Mouse (Mus musculus) neural tube, embryonic 12.5 days (tissue): ENCODE results near the gene Treh. TPM values are rescaled to one million over a fixed set of nuclear protein-coding genes. Genes with fewer than 3 reads are reported as not detected.

Experiments
- ATAC-seq: fragments of 200-750 bp; cut with Nextera tagmentation; 2 replicates; pipeline ENCODE4 v1.8.0; 2017; ENCODE audit warnings: low read depth, mild to moderate bottlenecking, moderate TSS enrichment, moderate library complexity; ENCODE audit not compliant: low FRiP score
- H3K27ac ChIP-seq: fragments of 300-500 bp; sonication (generic); 2 replicates; pipeline ENCODE4 v1.5.1; 2016
- H3K27me3 ChIP-seq: fragments of 300-500 bp; sonication (generic); replicated peaks from 2 replicates; pipeline ENCODE4 v1.6.1; 2016; ENCODE audit warnings: mild to moderate bottlenecking
- H3K36me3 ChIP-seq: fragments of 300-500 bp; sonication (generic); 2 replicates; pipeline ENCODE4 v1.6.1; 2016; ENCODE audit warnings: mild to moderate bottlenecking
- H3K4me1 ChIP-seq: fragments of 300-500 bp; sonication (generic); 2 replicates; pipeline ENCODE4 v1.6.1; 2016
- H3K4me2 ChIP-seq: fragments of 300-500 bp; sonication (generic); replicated peaks from 2 replicates; pipeline ENCODE4 v1.6.1; 2016; ENCODE audit warnings: mild to moderate bottlenecking
- H3K4me3 ChIP-seq: fragments of 300-500 bp; sonication (generic); 2 replicates; pipeline ENCODE4 v1.5.1; 2016
- H3K9ac ChIP-seq: fragments of 300-500 bp; sonication (generic); 2 replicates; pipeline ENCODE4 v1.6.1; 2016; ENCODE audit warnings: mild to moderate bottlenecking
- H3K9me3 ChIP-seq: fragments of 300-500 bp; sonication (generic); 2 replicates; pipeline ENCODE4 v1.6.1; 2016; ENCODE audit warnings: mild to moderate bottlenecking
- WGBS: fragments of 180-500 bp; shearing (Covaris S2); methylation state at CpG from one replicate; pipeline ENCODE4 v1.1.7; 2016; 5-methylcytosine and 5-hydroxymethylcytosine counted together
- polyA plus RNA-seq: library from polyadenylated mRNA; unstranded; fragments of >200 nt; fragmentation: Nextera tagmentation; extraction: Ambion mirVana; gene quantifications from 2 replicates; pipeline ENCODE4 v1.2.1, GENCODE M21; 2016

The Treh gene
- polyA plus RNA-seq, 1 experiment from 2014 or later, result not detected

- no peaks in the 10 kb centered on the region for H3K9me3 ChIP-seq
- 19% methylated on average over 6 of the region's 6 CpGs for WGBS
- peaks cover 85% of the 10 kb centered on the region for H3K36me3 ChIP-seq
- no peak overlapping the region for H3K4me3 ChIP-seq
- peaks cover 21% of the 10 kb centered on the region for H3K4me1 ChIP-seq
- ATAC-seq, result peak; percentile 33; the same call in 1 of the 2 replicates
- H3K9ac ChIP-seq, result no peak overlapping the region
- no peaks in the 10 kb centered on the region for H3K27me3 ChIP-seq
- H3K27ac ChIP-seq, result no peak overlapping the region
- H3K4me2 ChIP-seq, result peak overlapping the region; percentile 60
Measured at GRCm38 (mm10) chr9:44708925-44709324, 35.9 kb downstream of the Treh start.

- peaks cover 21% of the 10 kb centered on the region for H3K4me1 ChIP-seq
- H3K4me2 ChIP-seq, result no peak overlapping the region
- H3K36me3 ChIP-seq, result peaks cover 86% of the 10 kb centered on the region
- no peak overlapping the region for H3K27ac ChIP-seq
- no peaks in the 10 kb centered on the region for H3K9me3 ChIP-seq
- WGBS, result 56% methylated on average over 2 of the region's 2 CpGs
- H3K4me3 ChIP-seq, result no peak overlapping the region
- H3K9ac ChIP-seq, result no peak overlapping the region
- ATAC-seq, result no peak
- no peaks in the 10 kb centered on the region for H3K27me3 ChIP-seq
Measured at GRCm38 (mm10) chr9:44709600-44709999, 36.6 kb downstream of the Treh start.

GRCm38 (mm10) chr9:44710213-44710612 lies 37.2 kb downstream of the Treh start:
- Histone ChIP-seq H3K36me3 (peaks cover 86% of the 10 kb centered on the region), H3K9me3 (no peaks in the 10 kb centered on the region), H3K27me3 (no peaks in the 10 kb centered on the region), H3K9ac (no peak overlapping the region), H3K4me3 (no peak overlapping the region), H3K4me2 (no peak overlapping the region), H3K27ac (no peak overlapping the region), H3K4me1 (peaks cover 21% of the 10 kb centered on the region)
- WGBS, result 87% methylated on average over 5 of the region's 5 CpGs
- ATAC-seq, result no peak

GRCm38 (mm10) chr9:44711602-44712001 lies 38.6 kb downstream of the Treh start:
- H3K4me1 ChIP-seq, result peaks cover 21% of the 10 kb centered on the region
- no peak overlapping the region for H3K9ac ChIP-seq
- no peak overlapping the region for H3K4me2 ChIP-seq
- no peak for ATAC-seq
- WGBS, result 67% methylated on average over 17 of the region's 17 CpGs
- H3K36me3 ChIP-seq, result peaks cover 86% of the 10 kb centered on the region
- H3K27ac ChIP-seq, result no peak overlapping the region
- H3K27me3 ChIP-seq, result no peaks in the 10 kb centered on the region
- H3K9me3 ChIP-seq, result no peaks in the 10 kb centered on the region
- H3K4me3 ChIP-seq, result no peak overlapping the region

- Histone ChIP-seq H3K4me2 (no peak overlapping the region), H3K4me3 (no peak overlapping the region), H3K9me3 (no peaks in the 10 kb centered on the region), H3K9ac (no peak overlapping the region), H3K4me1 (peaks cover 16% of the 10 kb centered on the region), H3K27ac (no peak overlapping the region), H3K27me3 (no peaks in the 10 kb centered on the region), H3K36me3 (peaks cover 86% of the 10 kb centered on the region)
- 95% methylated on average over 6 of the region's 6 CpGs for WGBS
- ATAC-seq, result no peak
Measured at GRCm38 (mm10) chr9:44713080-44713479, 40.0 kb downstream of the Treh start.

GRCm38 (mm10) chr9:44713574-44713973 lies 40.5 kb downstream of the Treh start:
- Histone ChIP-seq H3K36me3 (peaks cover 85% of the 10 kb centered on the region), H3K27me3 (no peaks in the 10 kb centered on the region), H3K9ac (no peak overlapping the region), H3K27ac (no peak overlapping the region), H3K4me3 (no peak overlapping the region), H3K4me1 (peaks cover 11% of the 10 kb centered on the region), H3K4me2 (no peak overlapping the region), H3K9me3 (no peaks in the 10 kb centered on the region)
- WGBS, result 73% methylated on average over 2 of the region's 2 CpGs
- no peak for ATAC-seq

- Histone ChIP-seq H3K27me3 (no peaks in the 10 kb centered on the region), H3K4me1 (peaks cover 11% of the 10 kb centered on the region), H3K9me3 (no peaks in the 10 kb centered on the region), H3K27ac (no peak overlapping the region), H3K4me3 (no peak overlapping the region), H3K36me3 (peaks cover 79% of the 10 kb centered on the region), H3K4me2 (no peak overlapping the region), H3K9ac (no peak overlapping the region)
- WGBS, result 90% methylated on average over 17 of the region's 17 CpGs
- ATAC-seq, result no peak
Measured at GRCm38 (mm10) chr9:44715109-44715508, 42.1 kb downstream of the Treh start.

- Histone ChIP-seq H3K4me1 (peaks cover 18% of the 10 kb centered on the region), H3K36me3 (peaks cover 72% of the 10 kb centered on the region), H3K4me2 (no peak overlapping the region), H3K9ac (no peak overlapping the region), H3K27ac (no peak overlapping the region), H3K4me3 (no peak overlapping the region), H3K9me3 (no peaks in the 10 kb centered on the region), H3K27me3 (no peaks in the 10 kb centered on the region)
- 94% methylated on average over 29 of the region's 29 CpGs for WGBS
- ATAC-seq, result no peak
Measured at GRCm38 (mm10) chr9:44715705-44716362, 42.8 kb downstream of the Treh start.

- no peak for ATAC-seq
- H3K4me2 ChIP-seq, result no peak overlapping the region
- no peak overlapping the region for H3K4me3 ChIP-seq
- H3K36me3 ChIP-seq, result peaks cover 58% of the 10 kb centered on the region
- H3K9me3 ChIP-seq, result no peaks in the 10 kb centered on the region
- no peak overlapping the region for H3K27ac ChIP-seq
- H3K9ac ChIP-seq, result no peak overlapping the region
- peaks cover 24% of the 10 kb centered on the region for H3K4me1 ChIP-seq
- no peaks in the 10 kb centered on the region for H3K27me3 ChIP-seq
- 81% methylated on average over 6 of the region's 6 CpGs for WGBS
Measured at GRCm38 (mm10) chr9:44716997-44717821, 44.2 kb downstream of the Treh start.

- Histone ChIP-seq H3K9me3 (no peaks in the 10 kb centered on the region), H3K27me3 (no peaks in the 10 kb centered on the region), H3K4me1 (peaks cover 29% of the 10 kb centered on the region), H3K4me3 (no peak overlapping the region), H3K4me2 (no peak overlapping the region), H3K27ac (no peak overlapping the region), H3K36me3 (peaks cover 53% of the 10 kb centered on the region), H3K9ac (no peak overlapping the region)
- WGBS, result 81% methylated on average over 10 of the region's 10 CpGs
- ATAC-seq, result no peak
Measured at GRCm38 (mm10) chr9:44717822-44718242, 44.8 kb downstream of the Treh start.

GRCm38 (mm10) chr9:44718937-44719631 lies 46.1 kb downstream of the Treh start:
- WGBS, result 92% methylated on average over 12 of the region's 12 CpGs
- Histone ChIP-seq H3K27me3 (no peaks in the 10 kb centered on the region), H3K9ac (no peak overlapping the region; the same call in 1 of the 2 replicates), H3K4me2 (peak overlapping the region; percentile 87), H3K9me3 (no peaks in the 10 kb centered on the region), H3K36me3 (peaks cover 40% of the 10 kb centered on the region), H3K27ac (no peak overlapping the region), H3K4me3 (no peak overlapping the region), H3K4me1 (peaks cover 41% of the 10 kb centered on the region)
- ATAC-seq, result no peak
